Mouse (Mus musculus) gastrocnemius, postnatal 14 days (tissue): ENCODE results near the gene A030005K14Rik. TPM values are rescaled to one million over a fixed set of nuclear protein-coding genes. Genes with fewer than 3 reads are reported as not detected.

ENCODE experiments used
- DNase-seq: peaks from one replicate; pipeline ENCODE4 v3.0.0; 2021; ENCODE audit warnings: mixed read lengths
- intact Hi-C: fragments of 180-260 bp; cut with DNase I; formaldehyde crosslinking; loops from one replicate; pipeline ENCODE4 v1.15.1; 2025; ENCODE audit warnings: low total_unique reads
- long read RNA-seq, 2 experiments: library from polyadenylated mRNA; stranded (forward); transcript quantifications; one replicate each; pipeline ENCODE4 v2.0.0; 2021
- total RNA-seq, 2 experiments: library from RNA; stranded (reverse); gene quantifications; 2 replicates each; pipeline ENCODE4 v1.2.3; 2021

A030005K14Rik gene
- total RNA-seq = not detected
- long read RNA-seq, experiment 1 = 0 reads
- long read RNA-seq, experiment 2 = 0 reads

DNA sequence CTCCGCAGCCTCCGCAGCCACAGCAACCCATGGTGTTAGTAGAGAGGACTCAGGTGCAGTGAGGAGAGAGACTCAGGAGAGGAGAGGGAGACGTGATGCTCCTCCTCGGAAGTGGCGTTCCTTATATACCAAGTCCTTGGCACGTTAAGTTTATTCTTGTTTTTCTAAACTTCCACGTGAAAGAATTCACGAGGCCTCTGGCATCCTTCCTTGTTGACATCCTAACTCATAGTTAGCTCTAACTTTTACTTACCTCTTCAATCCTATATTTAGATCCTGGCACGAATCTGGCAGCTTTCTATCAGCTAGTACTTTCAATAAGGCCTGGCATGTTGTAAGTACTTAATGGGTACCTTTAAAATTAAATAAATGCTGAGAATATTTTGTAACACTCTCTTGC, at the start of gene A030005K14Rik:
Gene A030005K14Rik, minus strand, starts transcription at position 101 of the 400 bp plus-strand sequence.
- DNase-seq = no peak
- intact Hi-C loops = no loop called here

- DNase-seq = no peak
- intact Hi-C loops = no loop called here
Measured at GRCm38 (mm10) chr1:83107410-83107978, 48.3 kb upstream of the A030005K14Rik start.

DNA sequence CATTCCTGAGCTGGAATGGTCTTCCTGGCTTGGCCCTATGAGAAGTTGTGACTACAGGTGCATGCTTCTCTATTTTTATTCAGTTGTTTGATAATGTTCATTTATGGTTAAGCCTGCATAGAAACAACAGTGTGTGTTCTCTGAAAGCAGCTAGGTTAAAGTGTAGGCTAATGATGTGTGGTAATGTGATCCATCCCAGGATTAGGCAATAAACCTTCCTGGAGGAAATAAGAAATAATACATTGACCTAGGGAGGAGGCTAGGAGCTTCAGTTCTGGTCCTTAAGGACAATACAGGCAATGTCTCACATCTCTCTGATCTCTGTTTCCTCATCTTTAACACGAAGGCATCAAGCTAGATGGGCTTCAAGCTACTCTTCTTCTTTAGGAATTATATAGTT, 46.3 kb upstream of the A030005K14Rik start:
- DNase-seq = no peak

GRCm38 (mm10) chr1:83101891-83102290, 42.7 kb upstream of the A030005K14Rik start:
- intact Hi-C loops = no loop called here
- peak; percentile 12 for DNase-seq

More for the DNA sequence above, 46.3 kb upstream of the A030005K14Rik start:
- intact Hi-C loops = no loop called here

- intact Hi-C loops = no loop called here
- no peak for DNase-seq
Measured at GRCm38 (mm10) chr1:83099580-83100137, 40.5 kb upstream of the A030005K14Rik start.

GRCm38 (mm10) chr1:83099160-83099559, 40.0 kb upstream of the A030005K14Rik start:
- no peak for DNase-seq
- intact Hi-C loops = no loop called here

DNA sequence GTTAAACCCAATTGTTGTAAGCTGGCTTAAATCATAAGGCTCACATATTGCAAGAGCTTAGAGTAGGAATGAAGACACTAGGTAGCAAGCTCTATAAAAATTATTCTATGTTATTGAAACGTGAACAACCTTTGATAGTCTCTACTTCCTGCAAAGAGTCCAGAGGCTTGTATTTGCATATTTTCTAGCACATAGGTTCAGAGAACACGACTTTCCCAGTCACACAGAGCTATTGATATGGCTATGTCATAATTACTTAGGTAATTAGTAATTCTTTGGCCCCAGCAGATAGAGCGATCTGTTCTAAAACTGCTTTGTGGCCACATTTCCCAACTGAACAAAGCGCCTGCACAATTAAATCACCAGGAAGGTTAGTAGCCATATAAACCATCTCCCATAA, 37.8 kb upstream of the A030005K14Rik start:
- no peak for DNase-seq
- intact Hi-C loops = no loop called here

DNA sequence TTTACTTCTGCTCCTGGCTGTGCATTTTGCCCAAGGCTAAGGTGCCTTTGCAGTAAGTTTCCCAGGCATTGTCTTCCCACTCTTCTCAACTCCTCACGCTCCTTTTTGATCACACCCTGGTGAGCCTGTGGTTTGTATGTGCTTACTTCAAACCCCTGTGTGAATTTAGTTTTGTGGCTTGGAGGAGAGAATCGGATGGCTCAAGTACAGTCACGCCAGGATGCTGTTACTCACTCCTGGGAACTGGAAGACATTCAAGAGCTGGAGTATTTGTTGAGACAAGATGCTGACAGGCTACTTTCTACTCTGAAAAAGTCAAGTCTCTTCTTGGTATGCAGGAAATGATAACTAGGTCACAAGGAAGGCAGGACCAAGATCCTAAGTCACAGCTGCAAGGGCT, 32.1 kb upstream of the A030005K14Rik start:
- intact Hi-C loops = no loop called here
- no peak for DNase-seq

DNA sequence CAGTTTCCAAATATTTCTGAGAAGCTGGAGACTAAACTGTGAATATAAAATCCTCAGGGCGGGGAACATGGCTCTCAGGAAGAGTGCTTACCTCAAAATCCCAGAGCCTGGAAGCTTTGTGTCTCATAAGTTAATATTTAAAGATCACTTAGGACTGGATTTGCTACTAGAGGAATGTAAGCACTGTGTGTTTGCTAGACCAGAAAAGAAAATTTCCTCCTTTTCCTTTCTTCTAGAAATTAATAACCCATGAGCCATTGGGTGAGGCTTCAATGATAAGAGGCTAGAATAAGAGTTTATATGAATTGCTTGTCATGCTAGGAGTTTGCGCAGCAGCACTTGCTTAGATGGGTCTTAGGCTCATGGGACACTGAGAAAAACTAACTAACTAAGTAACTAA, 25.6 kb upstream of the A030005K14Rik start:
- intact Hi-C loops = no loop called here
- DNase-seq = no peak

GRCm38 (mm10) chr1:83077016-83077415, 17.8 kb upstream of the A030005K14Rik start:
- intact Hi-C loops = loop anchor here (10.0 kb wide), 1 partner anchor 292 kb away; no protein-coding TSS in a partner anchor
- DNase-seq = no peak

- DNase-seq = no peak
- intact Hi-C loops = loop anchor here (10.0 kb wide), 1 partner anchor 292 kb away; no protein-coding TSS in a partner anchor
Measured at GRCm38 (mm10) chr1:83076190-83076917, 17.2 kb upstream of the A030005K14Rik start.

- DNase-seq = no peak
- intact Hi-C loops = loop anchor here (10.0 kb wide), 1 partner anchor 291 kb away; no protein-coding TSS in a partner anchor
Measured at GRCm38 (mm10) chr1:83075526-83076189, 16.5 kb upstream of the A030005K14Rik start.

DNA sequence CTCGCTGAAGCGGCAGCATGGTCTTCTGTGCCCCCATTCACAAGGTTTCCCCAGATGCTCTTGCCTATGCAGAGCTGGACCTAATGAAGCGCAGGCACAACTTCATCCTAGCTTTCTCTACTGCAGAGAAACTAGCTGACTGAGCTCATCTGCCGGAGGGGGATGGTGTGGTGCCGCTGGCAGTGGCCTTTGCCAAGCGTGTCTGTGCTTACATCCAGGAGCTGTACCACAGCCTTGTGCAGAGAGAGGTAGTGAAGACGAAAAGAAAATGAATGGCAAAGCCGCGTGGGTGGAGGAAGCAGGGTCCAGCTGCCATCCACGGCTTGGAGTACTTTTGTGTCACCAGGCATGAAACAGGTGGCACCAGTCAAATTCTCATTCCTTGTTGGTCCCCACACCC, 8.0 kb upstream of the A030005K14Rik start:
- DNase-seq = no peak
- intact Hi-C loops = loop anchor here (10.0 kb wide), 1 partner anchor 118 kb away; no protein-coding TSS in a partner anchor

DNA sequence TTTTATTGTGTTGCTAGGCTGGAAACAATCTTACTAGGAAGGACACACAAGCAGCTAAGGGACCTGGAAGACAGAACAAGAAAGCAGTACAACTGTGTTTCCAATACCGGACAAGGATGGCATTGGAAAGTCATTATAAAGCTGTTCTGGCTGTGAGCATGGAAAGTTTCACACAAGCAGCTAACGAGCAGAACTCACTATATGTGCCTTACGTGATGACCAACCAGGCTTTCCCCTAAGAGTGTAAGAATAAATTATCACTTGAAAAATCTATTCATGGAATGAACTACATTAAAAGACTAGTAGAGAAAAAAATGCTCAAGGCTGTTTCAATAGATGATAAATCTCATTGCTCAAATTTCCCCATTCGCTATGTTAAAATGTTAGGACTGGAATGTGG, 7.4 kb upstream of the A030005K14Rik start:
- no peak for DNase-seq
- intact Hi-C loops = loop anchor here (10.0 kb wide), 1 partner anchor 118 kb away; no protein-coding TSS in a partner anchor

DNA sequence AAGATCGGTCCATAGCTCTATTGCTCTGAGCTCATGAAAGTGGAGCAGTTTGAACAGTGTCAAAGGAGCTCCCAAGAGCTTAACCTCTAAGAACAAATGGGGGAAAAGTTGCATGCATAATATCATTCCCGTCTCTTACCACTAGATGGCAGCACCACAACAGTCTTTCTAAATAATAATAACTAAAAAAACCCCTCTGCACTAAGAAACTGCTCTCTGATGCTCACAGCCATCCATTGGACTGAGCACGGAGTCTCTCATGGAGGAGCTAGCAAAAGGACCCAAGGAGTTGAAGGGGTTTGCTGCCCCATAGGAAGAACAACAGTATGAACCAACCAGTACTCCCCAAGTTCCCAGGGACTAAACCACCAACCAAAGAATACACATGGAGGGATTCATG, 5.7 kb upstream of the A030005K14Rik start:
- intact Hi-C loops = loop anchor here (10.0 kb wide), 1 partner anchor 120 kb away; no protein-coding TSS in a partner anchor

DNA sequence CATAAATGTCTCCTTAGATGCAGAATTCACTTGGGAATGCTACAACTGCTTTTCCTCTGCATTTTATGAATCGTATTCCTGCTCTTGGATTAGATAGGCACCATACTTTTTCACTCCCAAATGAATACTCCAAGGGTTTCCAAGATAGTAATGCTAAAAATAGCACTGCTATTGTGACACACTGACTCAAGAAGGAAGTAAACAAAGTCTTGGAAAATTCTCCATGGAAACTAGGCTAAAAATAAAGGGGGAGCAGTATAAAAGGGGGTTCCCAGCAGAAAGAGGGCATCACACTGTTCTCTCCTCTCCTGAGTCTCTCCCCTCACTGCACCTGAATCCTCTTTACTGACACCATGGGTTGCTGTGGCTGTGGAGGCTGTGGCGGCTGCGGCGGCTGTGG, 1.5 kb upstream of the A030005K14Rik start, which contains the start of gene Krtap28-13:
Gene Krtap28-13, plus strand, starts transcription at position 288 of the 400 bp plus-strand sequence.
- intact Hi-C loops = loop anchor here (10.0 kb wide), 1 partner anchor 124 kb away; no protein-coding TSS in a partner anchor
- DNase-seq = no peak

More for the DNA sequence above, 5.7 kb upstream of the A030005K14Rik start:
- no peak for DNase-seq

GRCm38 (mm10) chr1:83058481-83058880, 697 bp downstream of the A030005K14Rik start:
- DNase-seq = no peak
- intact Hi-C loops = no loop called here

- no peak for DNase-seq
- intact Hi-C loops = no loop called here
Measured at GRCm38 (mm10) chr1:83044882-83045427, 14.2 kb downstream of the A030005K14Rik start, which contains the start of gene Gm47969. Gm47969 (plus strand) TSS chr1:83044932.

DNA sequence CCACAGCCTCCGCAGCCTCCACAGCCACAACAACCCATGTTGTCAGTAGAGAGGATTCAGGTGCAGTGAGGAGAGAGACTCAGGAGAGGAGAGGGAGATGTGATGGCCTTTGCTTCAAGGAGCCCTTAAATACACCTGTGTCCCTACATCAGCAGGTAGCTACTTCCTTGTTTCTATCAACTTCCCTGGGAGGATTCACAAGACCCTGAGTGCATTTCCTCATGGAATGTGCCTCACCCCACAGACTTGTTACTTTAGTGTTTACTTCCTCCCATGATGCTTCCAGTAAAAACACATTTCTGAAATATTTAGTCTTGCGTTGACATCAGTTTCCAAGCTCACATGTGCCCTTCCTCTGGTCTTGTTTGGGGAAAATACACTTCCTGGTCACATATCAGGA, 16.8 kb downstream of the A030005K14Rik start, which contains the start of gene Krtap28-10:
Gene Krtap28-10, minus strand, starts transcription at position 101 of the 400 bp plus-strand sequence.
- intact Hi-C loops = no loop called here
- no peak for DNase-seq
